Mouse (Mus musculus): Measurements from ENCODE around the gene Ulk4. TPM values are rescaled to one million over a fixed set of nuclear protein-coding genes. Genes with fewer than 3 reads are reported as not detected.

Ulk4 gene
- total RNA-seq, 2 experiments from 2014 or later: 0.25 to 2.8 TPM

GRCm38 (mm10) chr9:120989806-120990700 lies 286.9 kb downstream of the Ulk4 start:
- no peak for ATAC-seq (replicated peaks; ENCODE audit: poor library complexity)

- no peak for ATAC-seq (replicated peaks; ENCODE audit: poor library complexity)
These were observed 288.9 kb downstream of the Ulk4 start for GRCm38 (mm10) chr9:120988088-120988487.

GRCm38 (mm10) chr9:120986994-120987393 lies 290.0 kb downstream of the Ulk4 start:
- no peak for ATAC-seq (replicated peaks; ENCODE audit: poor library complexity)

DNA sequence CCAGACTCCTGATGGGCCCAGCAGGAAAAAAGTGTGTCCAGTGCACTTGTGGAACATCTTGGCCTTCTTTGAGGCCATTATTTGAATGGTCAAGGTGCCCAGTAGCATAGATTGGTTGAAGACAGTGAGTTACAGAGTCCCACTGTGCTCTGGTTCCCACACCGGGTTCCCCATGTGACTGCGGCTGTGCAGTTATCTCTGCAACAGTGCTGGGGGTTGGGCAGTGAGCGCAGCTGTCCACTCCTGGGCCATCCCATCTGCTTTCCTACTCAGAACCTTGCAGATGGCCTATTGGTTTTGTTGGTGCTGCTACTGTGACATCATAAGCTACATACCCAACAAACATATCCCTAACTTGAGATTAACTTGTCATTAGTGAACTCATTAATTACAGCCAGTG lies 290.7 kb downstream of the Ulk4 start:
- no peak for ATAC-seq (replicated peaks; ENCODE audit: poor library complexity)

GRCm38 (mm10) chr9:120985524-120985923 lies 291.5 kb downstream of the Ulk4 start:
- no peak for ATAC-seq (replicated peaks; ENCODE audit: poor library complexity)

DNA sequence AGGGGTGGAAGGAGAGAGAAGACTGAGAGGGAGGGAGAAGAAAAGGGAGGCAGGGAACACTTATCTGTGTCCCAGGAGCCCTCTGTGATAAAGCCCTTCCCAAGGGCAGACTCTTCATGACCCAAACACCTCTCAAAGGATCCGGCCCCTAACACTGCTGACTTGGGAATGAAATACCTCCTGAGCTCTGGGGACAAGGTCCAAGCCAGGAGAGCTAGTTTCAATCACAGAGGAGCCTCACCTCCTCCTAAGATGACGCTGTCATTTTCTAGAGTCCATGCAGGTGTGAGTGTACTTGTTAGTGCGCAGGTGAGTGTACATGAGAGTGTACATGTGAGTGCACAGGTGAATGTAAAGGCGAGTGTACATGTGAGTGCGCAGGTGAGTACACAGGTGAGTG lies 292.0 kb downstream of the Ulk4 start:
- ATAC-seq (replicated peaks; ENCODE audit: poor library complexity): no peak

GRCm38 (mm10) chr9:120984509-120984908 lies 292.5 kb downstream of the Ulk4 start:
- no peak for ATAC-seq (replicated peaks; ENCODE audit: poor library complexity)

GRCm38 (mm10) chr9:120983849-120984248 lies 293.1 kb downstream of the Ulk4 start:
- ATAC-seq (replicated peaks; ENCODE audit: poor library complexity): no peak

- ATAC-seq (replicated peaks; ENCODE audit: poor library complexity): no peak
These were observed 295.2 kb downstream of the Ulk4 start for GRCm38 (mm10) chr9:120981777-120982176.

DNA sequence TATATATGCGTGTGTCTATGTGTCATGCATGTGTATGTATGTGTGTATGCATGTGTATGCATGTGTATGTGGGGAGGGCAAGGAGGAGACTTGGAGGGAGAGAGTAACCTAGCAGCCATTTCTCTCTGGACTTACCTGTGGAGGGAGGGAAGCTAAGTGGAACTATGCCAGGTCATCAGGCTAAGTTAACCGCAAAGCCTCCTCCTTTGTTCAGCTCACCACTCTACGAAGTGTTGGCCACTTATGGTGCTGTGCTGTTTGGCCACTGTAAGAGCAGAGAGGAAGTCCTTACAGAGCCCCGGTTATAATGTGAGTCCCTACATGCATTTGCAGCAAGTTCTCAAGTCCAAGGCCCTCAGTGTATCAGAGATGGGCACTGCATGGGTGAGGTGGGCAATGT lies 300.1 kb downstream of the Ulk4 start:
- no peak for ATAC-seq (replicated peaks; ENCODE audit: poor library complexity)

- ATAC-seq (replicated peaks; ENCODE audit: poor library complexity): no peak
These were observed 300.8 kb downstream of the Ulk4 start for GRCm38 (mm10) chr9:120976158-120976557.

DNA sequence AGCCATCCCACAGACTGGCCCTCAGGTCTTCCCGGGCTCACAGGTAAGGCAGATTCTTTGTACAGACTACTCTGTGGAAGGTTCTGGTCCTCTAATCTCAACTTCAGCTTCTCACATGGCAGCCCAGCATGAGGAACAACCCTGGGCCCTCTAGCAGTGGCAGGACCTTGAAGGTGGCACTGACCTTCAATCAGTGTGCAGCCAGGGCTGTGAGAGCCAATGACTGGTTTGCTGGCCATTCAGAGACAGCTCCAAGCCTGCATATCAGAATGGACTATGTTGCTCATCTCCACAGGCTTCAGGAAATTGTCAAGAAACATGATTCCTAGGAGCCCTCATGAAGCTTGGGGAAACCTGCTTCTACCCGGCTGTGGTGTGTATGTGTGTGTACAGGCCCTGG lies 302.8 kb downstream of the Ulk4 start:
- no peak for ATAC-seq (replicated peaks; ENCODE audit: poor library complexity)

DNA sequence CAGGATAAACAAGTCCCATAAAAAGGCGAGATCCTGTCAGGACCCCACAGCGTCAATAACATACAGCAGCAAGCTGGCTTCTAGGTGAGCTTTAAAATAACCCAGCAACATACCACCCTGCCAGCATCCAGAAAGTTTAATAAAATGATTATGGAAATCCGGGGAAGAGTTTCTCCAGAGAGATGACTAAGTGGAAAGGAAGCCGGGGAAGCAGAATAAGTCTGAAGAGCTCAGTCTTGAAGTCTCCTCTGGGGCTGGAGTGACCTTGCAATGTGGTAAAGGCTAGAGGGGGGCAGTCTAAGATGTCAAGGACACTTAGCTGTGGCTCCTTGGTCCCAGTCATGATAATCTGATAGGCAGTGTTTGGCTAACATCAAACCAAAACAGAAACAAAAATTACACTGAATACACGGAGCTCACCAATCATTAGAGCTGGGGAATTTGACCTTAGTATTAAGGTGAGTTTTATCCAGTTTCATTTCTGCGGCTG lies 303.9 kb downstream of the Ulk4 start:
- ATAC-seq (replicated peaks; ENCODE audit: poor library complexity): no peak

- no peak for ATAC-seq (replicated peaks; ENCODE audit: poor library complexity)
These were observed 312.0 kb downstream of the Ulk4 start for GRCm38 (mm10) chr9:120965007-120965406.

- ATAC-seq (replicated peaks; ENCODE audit: poor library complexity): no peak
These were observed 312.8 kb downstream of the Ulk4 start for GRCm38 (mm10) chr9:120964224-120964623.

DNA sequence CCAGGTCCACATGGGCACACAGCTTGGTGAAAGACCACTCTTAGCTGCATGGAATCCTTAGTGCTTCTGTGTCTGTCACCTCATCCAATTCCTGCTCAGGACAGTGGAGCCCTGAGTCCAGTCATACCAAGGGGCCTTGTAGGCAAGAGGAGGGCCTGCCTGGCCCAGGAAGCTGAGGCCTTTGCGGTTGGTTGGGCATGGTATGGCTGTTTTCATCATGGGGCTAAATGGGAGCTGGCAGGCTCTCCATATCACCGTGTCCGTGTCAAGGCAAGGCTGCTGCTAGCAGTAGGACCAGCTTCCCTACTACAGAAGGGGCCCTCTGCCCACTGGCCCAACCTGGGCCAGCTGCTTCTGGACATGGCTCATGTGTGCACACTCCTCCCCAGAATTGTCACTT lies 313.3 kb downstream of the Ulk4 start:
- ATAC-seq (replicated peaks; ENCODE audit: poor library complexity): no peak

GRCm38 (mm10) chr9:120963104-120963503 lies 313.9 kb downstream of the Ulk4 start:
- no peak for ATAC-seq (replicated peaks; ENCODE audit: poor library complexity)

GRCm38 (mm10) chr9:120961969-120962700 lies 314.9 kb downstream of the Ulk4 start:
- ATAC-seq (replicated peaks; ENCODE audit: poor library complexity): peak; percentile 71

DNA sequence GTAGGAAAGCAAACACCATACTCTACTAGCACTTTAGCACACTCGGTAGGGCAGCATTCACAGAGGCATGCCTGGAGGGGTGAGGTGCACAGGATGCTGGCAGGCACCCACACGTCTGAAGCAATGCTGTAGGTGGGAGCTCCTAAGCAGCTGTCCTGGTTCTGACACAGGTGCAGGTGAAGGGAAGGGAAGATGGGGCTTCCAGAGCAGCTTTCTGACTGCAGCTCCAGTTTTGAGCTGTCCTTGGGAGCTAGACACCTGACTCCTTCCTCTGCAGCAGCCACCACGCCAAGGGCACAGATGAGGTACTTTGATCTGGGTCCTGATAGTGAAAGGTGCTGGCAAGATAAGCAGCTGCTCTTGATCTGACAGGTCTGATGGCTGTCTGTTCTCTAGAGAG lies 315.5 kb downstream of the Ulk4 start:
- no peak for ATAC-seq (replicated peaks; ENCODE audit: poor library complexity)

- ATAC-seq (replicated peaks; ENCODE audit: poor library complexity): no peak
These were observed 316.4 kb downstream of the Ulk4 start for GRCm38 (mm10) chr9:120960611-120961010.

DNA sequence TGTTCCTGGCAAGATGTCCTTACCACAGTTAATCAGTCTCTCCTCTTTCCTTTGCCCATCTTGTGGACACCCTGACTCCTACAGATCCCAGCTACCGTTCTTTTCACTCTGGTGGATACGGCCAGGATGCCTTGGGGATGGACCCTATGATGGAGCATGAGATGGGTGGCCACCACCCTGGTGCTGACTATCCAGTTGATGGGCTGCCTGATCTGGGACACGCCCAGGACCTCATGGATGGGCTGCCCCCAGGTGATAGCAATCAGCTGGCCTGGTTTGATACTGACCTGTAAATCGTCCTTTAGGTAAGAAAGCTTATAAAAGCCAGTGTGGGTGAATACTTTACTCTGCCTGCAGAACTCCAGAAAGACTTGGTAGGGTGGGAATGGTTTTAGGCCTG lies 317.8 kb downstream of the Ulk4 start:
- no peak for ATAC-seq (replicated peaks; ENCODE audit: poor library complexity)

DNA sequence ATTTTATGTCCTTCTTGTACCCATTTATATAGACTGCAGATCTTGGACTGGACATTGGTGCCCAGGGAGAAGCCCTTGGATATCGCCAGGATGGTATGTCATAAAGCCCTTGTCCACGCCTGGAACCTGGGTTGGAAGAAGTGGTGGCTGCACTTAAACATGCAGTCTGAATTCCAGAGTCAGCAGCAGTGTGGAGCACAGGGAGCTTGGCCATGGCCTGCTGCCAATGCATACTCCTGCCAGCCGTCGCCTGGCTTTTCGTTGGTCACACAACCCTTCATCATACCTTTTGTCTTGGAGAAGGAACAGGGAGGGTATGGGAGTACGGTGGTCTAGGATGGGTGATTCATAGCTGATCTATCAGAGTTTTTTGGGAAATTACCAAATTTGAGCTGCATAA lies 318.4 kb downstream of the Ulk4 start:
- no peak for ATAC-seq (replicated peaks; ENCODE audit: poor library complexity)

Data from megakaryocyte progenitor cell, adult 5-6 weeks (primary cell).